Mouse (Mus musculus): ENCODE results near the gene Qdpr.

DNA sequence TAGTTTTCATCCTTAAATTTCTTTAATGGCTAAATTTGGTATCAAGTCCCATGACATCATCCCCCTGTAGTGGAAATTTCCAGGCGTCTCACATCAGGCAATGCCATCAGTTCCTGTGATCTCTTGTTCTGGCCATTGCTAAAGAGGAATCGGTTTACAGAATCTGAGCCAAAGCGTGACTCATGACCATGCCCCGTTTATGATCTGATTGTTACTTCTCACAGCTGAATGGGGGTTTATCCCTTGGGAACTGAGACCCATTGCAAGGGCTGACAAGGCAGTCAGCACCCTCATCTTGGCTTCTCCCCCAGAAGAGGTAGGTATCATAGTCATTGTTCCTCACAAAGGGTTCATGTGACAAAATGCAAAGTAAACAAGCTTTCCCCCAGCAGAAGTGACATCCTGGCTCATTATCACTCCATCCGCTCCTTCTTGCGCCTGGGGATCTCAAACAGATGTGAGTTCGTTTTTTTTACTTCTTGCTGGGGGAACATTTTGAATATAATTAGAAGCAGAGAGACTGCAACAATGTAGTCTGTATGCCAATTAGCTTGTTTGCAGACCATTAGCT, 22.9 kb upstream of the Qdpr start:
- TF ChIP-seq CTCF (IDR thresholded peaks at IDR 0.05; ENCODE audit: extremely low read depth, insufficient read length, insufficient replicate concordance, low read depth, low read length) (no peak), POLR2A (IDR thresholded peaks at IDR 0.05; ENCODE audit: low read depth, low read length) (no peak)
